Mouse (Mus musculus): ENCODE results near the gene Dmac2. TPM values are rescaled to one million over a fixed set of nuclear protein-coding genes. Genes with fewer than 3 reads are reported as not detected.

Gene Dmac2
- polyA plus RNA-seq, 1 experiment from 2014 or later, result 7.9 TPM

GRCm38 (mm10) chr7:25655601-25656428 is 36.6 kb downstream of the Dmac2 start:
- Histone ChIP-seq H3K9me3 (replicated peaks) (no peaks in the 10 kb centered on the region), H3K9ac (no peak overlapping the region), H3K36me3 (replicated peaks) (no peaks in the 10 kb centered on the region), H3K27me3 (no peaks in the 10 kb centered on the region), H3K27ac (replicated peaks) (0 out of 2 replicates have a peak overlapping the region, but pooled peaks have one; percentile 33), H3K4me1 (replicated peaks) (peaks cover 44% of the 10 kb centered on the region), H3K4me2 (no peak overlapping the region), H3K4me3 (replicated peaks) (no peak overlapping the region)
- WGBS (ENCODE audit: insufficient replicate concordance), result 61% methylated on average over 11 of the region's 11 CpGs
- no peak for ATAC-seq (ENCODE audit: insufficient read depth)

GRCm38 (mm10) chr7:25657785-25658184 is 38.6 kb downstream of the Dmac2 start:
- peak overlapping the region; percentile 77 for H3K4me3 ChIP-seq (replicated peaks)
- H3K4me1 ChIP-seq (replicated peaks), result peaks cover 53% of the 10 kb centered on the region
- H3K9me3 ChIP-seq (replicated peaks), result no peaks in the 10 kb centered on the region
- peak overlapping the region; percentile 76; the same call in 1 of the 2 replicates for H3K27ac ChIP-seq (replicated peaks)
- WGBS (ENCODE audit: insufficient replicate concordance), result 27% methylated on average over 10 of the region's 10 CpGs
- no peak for ATAC-seq (ENCODE audit: insufficient read depth)
- H3K36me3 ChIP-seq (replicated peaks), result 0 out of 2 replicates have a peak, but pooled peaks cover 4% of the 10 kb centered on the region
- peak overlapping the region; percentile 46; the same call in 1 of the 2 replicates for H3K9ac ChIP-seq
- H3K4me2 ChIP-seq, result peak overlapping the region; percentile 90
- no peaks in the 10 kb centered on the region for H3K27me3 ChIP-seq

- H3K36me3 ChIP-seq (replicated peaks), result peaks cover 6% of the 10 kb centered on the region; the same call in 1 of the 2 replicates
- under 1% methylated on average over 50 of the region's 50 CpGs for WGBS (ENCODE audit: insufficient replicate concordance)
Observed at GRCm38 (mm10) chr7:25658657-25659472, 39.7 kb downstream of the Dmac2 start, which contains the start of the genes Bckdha and Exosc5. TSS of gene Bckdha (minus strand) at chr7:25658981. TSS of gene Exosc5 (plus strand) at chr7:25659164.

GRCm38 (mm10) chr7:25666381-25666780 is 47.2 kb downstream of the Dmac2 start:
- Histone ChIP-seq H3K9me3 (replicated peaks) (no peaks in the 10 kb centered on the region), H3K4me2 (no peak overlapping the region), H3K4me3 (replicated peaks) (no peak overlapping the region), H3K9ac (no peak overlapping the region), H3K36me3 (replicated peaks) (peaks cover 49% of the 10 kb centered on the region), H3K4me1 (replicated peaks) (0 out of 2 replicates have a peak, but pooled peaks cover 4% of the 10 kb centered on the region), H3K27me3 (no peaks in the 10 kb centered on the region), H3K27ac (replicated peaks) (no peak overlapping the region)
- WGBS (ENCODE audit: insufficient replicate concordance), result 71% methylated on average over 8 of the region's 8 CpGs
- no peak for ATAC-seq (ENCODE audit: insufficient read depth)

More at GRCm38 (mm10) chr7:25658657-25659472, 39.7 kb downstream of the Dmac2 start, which contains the start of the genes Bckdha and Exosc5:
- peaks cover 53% of the 10 kb centered on the region for H3K4me1 ChIP-seq (replicated peaks)
- peak within 1 kb of the TSS; percentile 76 for H3K27ac ChIP-seq (replicated peaks)
- ATAC-seq (ENCODE audit: insufficient read depth), result peak; percentile 94
- H3K4me2 ChIP-seq, result peak within 1 kb of the TSS; percentile 90
- H3K9me3 ChIP-seq (replicated peaks), result no peaks in the 10 kb centered on the region
- peak within 1 kb of the TSS; percentile 77 for H3K4me3 ChIP-seq (replicated peaks)
- no peaks in the 10 kb centered on the region for H3K27me3 ChIP-seq
- H3K9ac ChIP-seq, result peak within 1 kb of the TSS; percentile 59

- Histone ChIP-seq H3K9ac (no peak overlapping the region), H3K36me3 (replicated peaks) (peaks cover 42% of the 10 kb centered on the region), H3K27ac (replicated peaks) (no peak overlapping the region), H3K27me3 (peaks cover 16% of the 10 kb centered on the region), H3K4me2 (no peak overlapping the region), H3K4me3 (replicated peaks) (no peak overlapping the region), H3K9me3 (replicated peaks) (no peaks in the 10 kb centered on the region), H3K4me1 (replicated peaks) (0 out of 2 replicates have a peak, but pooled peaks cover 1% of the 10 kb centered on the region)
- 82% methylated on average over 10 of the region's 10 CpGs for WGBS (ENCODE audit: insufficient replicate concordance)
- no peak for ATAC-seq (ENCODE audit: insufficient read depth)
Observed at GRCm38 (mm10) chr7:25669158-25669557, 49.9 kb downstream of the Dmac2 start.

GRCm38 (mm10) chr7:25669631-25670030 is 50.4 kb downstream of the Dmac2 start:
- H3K36me3 ChIP-seq (replicated peaks), result peaks cover 37% of the 10 kb centered on the region
- H3K4me2 ChIP-seq, result no peak overlapping the region
- 79% methylated on average over 9 of the region's 9 CpGs for WGBS (ENCODE audit: insufficient replicate concordance)
- no peaks in the 10 kb centered on the region for H3K9me3 ChIP-seq (replicated peaks)
- H3K9ac ChIP-seq, result no peak overlapping the region
- H3K27me3 ChIP-seq, result peaks cover 20% of the 10 kb centered on the region
- H3K27ac ChIP-seq (replicated peaks), result no peak overlapping the region
- peaks cover 6% of the 10 kb centered on the region for H3K4me1 ChIP-seq (replicated peaks)
- no peak for ATAC-seq (ENCODE audit: insufficient read depth)
- H3K4me3 ChIP-seq (replicated peaks), result no peak overlapping the region

- Histone ChIP-seq H3K27ac (replicated peaks) (no peak overlapping the region), H3K4me3 (replicated peaks) (no peak overlapping the region), H3K9me3 (replicated peaks) (no peaks in the 10 kb centered on the region), H3K4me1 (replicated peaks) (peaks cover 11% of the 10 kb centered on the region), H3K9ac (no peak overlapping the region), H3K27me3 (peaks cover 25% of the 10 kb centered on the region), H3K4me2 (no peak overlapping the region), H3K36me3 (replicated peaks) (peaks cover 32% of the 10 kb centered on the region)
- WGBS (ENCODE audit: insufficient replicate concordance), result 61% methylated on average over 4 of the region's 4 CpGs
- ATAC-seq (ENCODE audit: insufficient read depth), result no peak
Observed at GRCm38 (mm10) chr7:25670096-25670495, 50.9 kb downstream of the Dmac2 start.

GRCm38 (mm10) chr7:25671686-25672085 is 52.5 kb downstream of the Dmac2 start:
- 65% methylated on average over 2 of the region's 2 CpGs for whole genome bisulfite sequencing (ENCODE audit: insufficient replicate concordance)
- ATAC-seq (ENCODE audit: insufficient read depth), result no peak
- H3K9me3 ChIP-seq (replicated peaks), result no peaks in the 10 kb centered on the region
- no peak overlapping the region for H3K27ac ChIP-seq (replicated peaks)
- H3K4me2 ChIP-seq, result no peak overlapping the region
- peaks cover 41% of the 10 kb centered on the region for H3K27me3 ChIP-seq
- H3K9ac ChIP-seq, result no peak overlapping the region
- peaks cover 18% of the 10 kb centered on the region for H3K36me3 ChIP-seq (replicated peaks)
- peaks cover 14% of the 10 kb centered on the region for H3K4me1 ChIP-seq (replicated peaks)
- no peak overlapping the region for H3K4me3 ChIP-seq (replicated peaks)

- Histone ChIP-seq H3K9me3 (replicated peaks) (no peaks in the 10 kb centered on the region), H3K4me3 (replicated peaks) (no peak overlapping the region), H3K27ac (replicated peaks) (no peak overlapping the region), H3K4me2 (no peak overlapping the region), H3K9ac (no peak overlapping the region), H3K4me1 (replicated peaks) (peaks cover 14% of the 10 kb centered on the region), H3K27me3 (peaks cover 41% of the 10 kb centered on the region), H3K36me3 (replicated peaks) (peaks cover 14% of the 10 kb centered on the region)
- no peak for ATAC-seq (ENCODE audit: insufficient read depth)
- WGBS (ENCODE audit: insufficient replicate concordance), result 44% methylated on average over 4 of the region's 4 CpGs
Observed at GRCm38 (mm10) chr7:25672442-25672841, 53.2 kb downstream of the Dmac2 start.

GRCm38 (mm10) chr7:25674297-25674696 is 55.1 kb downstream of the Dmac2 start:
- H3K36me3 ChIP-seq (replicated peaks), result no peaks in the 10 kb centered on the region
- 15% methylated on average over 9 of the region's 9 CpGs for WGBS (ENCODE audit: insufficient replicate concordance)
- H3K27ac ChIP-seq (replicated peaks), result no peak overlapping the region
- H3K4me3 ChIP-seq (replicated peaks), result peak overlapping the region; percentile 39
- peaks cover 21% of the 10 kb centered on the region for H3K4me1 ChIP-seq (replicated peaks)
- no peaks in the 10 kb centered on the region for H3K9me3 ChIP-seq (replicated peaks)
- H3K4me2 ChIP-seq, result peak overlapping the region; percentile 66
- H3K27me3 ChIP-seq, result peaks cover 41% of the 10 kb centered on the region
- no peak for ATAC-seq (ENCODE audit: insufficient read depth)
- no peak overlapping the region for H3K9ac ChIP-seq

All from liver, embryonic 15.5 days (tissue).